Mouse (Mus musculus): Measurements from ENCODE around the gene Stxbp1.

GRCm38 (mm10) chr2:32855790-32856465 lies 8.9 kb upstream of the Stxbp1 start:
- TF ChIP-seq EP300 (IDR thresholded peaks at IDR 0.05) (no peak), CTCF (IDR thresholded peaks at IDR 0.05) (no peak)
